Mouse (Mus musculus) forebrain, embryonic 16.5 days (tissue): ENCODE results near the gene Krtap4-6. TPM values are rescaled to one million over a fixed set of nuclear protein-coding genes. Genes with fewer than 3 reads are reported as not detected.
"Not testable (repeated sequence)": the region's sequence is repeated elsewhere in the genome, so short reads cannot be mapped to it uniquely, and the experiment has no call there.

ENCODE experiments used
- ATAC-seq: fragments of 200-750 bp; cut with Nextera tagmentation; 2 replicates; pipeline ENCODE4 v1.8.0; 2017; ENCODE audit warnings: mild to moderate bottlenecking, moderate library complexity
- H3K27ac ChIP-seq: fragments of 300-500 bp; sonication (generic); 2 replicates; pipeline ENCODE4 v1.5.1; 2014; ENCODE audit warnings: low read length, control low read depth
- H3K27me3 ChIP-seq: fragments of 300-500 bp; sonication (generic); replicated peaks from 2 replicates; pipeline ENCODE4 v1.6.1; 2014; ENCODE audit warnings: low read length; ENCODE audit not compliant: control insufficient read depth, insufficient read depth
- H3K36me3 ChIP-seq: fragments of 300-500 bp; sonication (generic); 2 replicates; pipeline ENCODE4 v1.6.1; 2014; ENCODE audit not compliant: control insufficient read depth, insufficient read depth
- H3K4me1 ChIP-seq: fragments of 300-500 bp; sonication (generic); replicated peaks from 2 replicates; pipeline ENCODE4 v1.6.1; 2014; ENCODE audit warnings: low read length; ENCODE audit not compliant: control insufficient read depth, insufficient read depth
- H3K4me2 ChIP-seq: fragments of 300-500 bp; sonication (generic); 2 replicates; pipeline ENCODE4 v1.6.1; 2014; ENCODE audit warnings: mild to moderate bottlenecking, low read length, control low read depth
- H3K4me3 ChIP-seq: fragments of 300-500 bp; sonication (generic); replicated peaks from 2 replicates; pipeline ENCODE4 v1.5.1; 2014; ENCODE audit warnings: mild to moderate bottlenecking, low read length, control low read depth
- H3K9ac ChIP-seq: fragments of 300-500 bp; sonication (generic); replicated peaks from 2 replicates; pipeline ENCODE4 v1.6.1; 2014; ENCODE audit warnings: low read depth, low read length, control low read depth
- H3K9me3 ChIP-seq: fragments of 300-500 bp; sonication (generic); 2 replicates; pipeline ENCODE4 v1.6.1; 2016; ENCODE audit warnings: low read length; ENCODE audit not compliant: control insufficient read depth
- WGBS: fragments of 180-500 bp; shearing (Covaris S2); extraction: QIAGEN DNeasy Blood & Tissue Kit; methylation state at CpG from one replicate; pipeline ENCODE4 v1.1.7; 2014; 5-methylcytosine and 5-hydroxymethylcytosine counted together
- polyA plus RNA-seq: library from polyadenylated mRNA; unstranded; fragments of >200 nt; fragmentation: Nextera tagmentation; extraction: Ambion mirVana; gene quantifications from 2 replicates; pipeline ENCODE4 v1.2.1, GENCODE M21; 2015

The Krtap4-6 gene
- polyA plus RNA-seq: not detected in 2 replicates

- H3K4me3 ChIP-seq: no peak within 1 kb of the TSS
Measured at GRCm38 (mm10) chr11:99665860-99666259, at the start of gene Krtap4-6. Krtap4-6 (minus strand) TSS chr11:99665960.

DNA sequence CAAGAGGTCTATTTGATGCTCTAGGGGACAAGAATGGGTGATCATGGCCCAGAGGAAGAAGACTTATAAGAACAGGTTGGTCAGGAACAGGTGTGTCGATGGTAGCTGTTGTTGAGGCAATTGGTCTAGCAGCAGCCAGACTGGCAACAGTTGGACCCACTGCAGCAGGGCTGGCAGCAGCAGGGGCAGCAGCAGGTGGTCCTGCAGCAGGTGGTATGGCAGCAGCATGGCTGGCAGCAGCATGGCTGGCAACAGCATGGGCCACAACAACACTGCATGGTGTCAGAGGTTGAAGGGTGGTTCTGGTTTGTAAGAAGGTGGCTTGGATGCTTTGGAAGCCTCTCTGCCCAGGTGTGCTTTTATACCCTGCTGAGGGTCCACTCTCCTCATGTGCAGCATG is 24.7 kb upstream of the Krtap4-6 start, which contains the start of gene Gm14190:
TSS of gene Gm14190 (minus strand) at position 278 of the 400 bp plus-strand sequence.
- Histone ChIP-seq H3K9me3 (no peaks in the 10 kb centered on the region), H3K4me2 (no peak within 1 kb of the TSS), H3K4me3 (no peak within 1 kb of the TSS), H3K27ac (no peak within 1 kb of the TSS), H3K27me3 (no peaks in the 10 kb centered on the region), H3K36me3 (no peaks in the 10 kb centered on the region), H3K9ac (no peak within 1 kb of the TSS), H3K4me1 (no peaks in the 10 kb centered on the region)
- ATAC-seq: no peak
- WGBS: 84% methylated on average over 1 of the region's 1 CpGs

More at GRCm38 (mm10) chr11:99665860-99666259, at the start of gene Krtap4-6:
- Histone ChIP-seq H3K9ac (no peak within 1 kb of the TSS), H3K4me2 (no peak within 1 kb of the TSS), H3K4me1 (no peaks in the 10 kb centered on the region), H3K27me3 (no peaks in the 10 kb centered on the region), H3K36me3 (no peaks in the 10 kb centered on the region), H3K27ac (no peak within 1 kb of the TSS), H3K9me3 (no peaks in the 10 kb centered on the region)
- ATAC-seq: no peak

GRCm38 (mm10) chr11:99685235-99685634 is 19.5 kb upstream of the Krtap4-6 start:
- not testable (repeated sequence) for H3K36me3 ChIP-seq, H3K4me2 ChIP-seq, H3K9me3 ChIP-seq, H3K27me3 ChIP-seq, H3K9ac ChIP-seq, H3K27ac ChIP-seq, H3K4me3 ChIP-seq, ATAC-seq, H3K4me1 ChIP-seq
- 82% methylated on average over 1 of the region's 1 CpGs for WGBS

- Histone ChIP-seq H3K9me3 (no peaks in the 10 kb centered on the region), H3K4me1 (no peaks in the 10 kb centered on the region), H3K27me3 (no peaks in the 10 kb centered on the region), H3K4me2 (no peak overlapping the region), H3K27ac (no peak overlapping the region), H3K36me3 (no peaks in the 10 kb centered on the region), H3K9ac (no peak overlapping the region), H3K4me3 (no peak overlapping the region)
- no peak for ATAC-seq
- WGBS: 91% methylated on average over 2 of the region's 2 CpGs
Measured at GRCm38 (mm10) chr11:99683481-99683880, 17.7 kb upstream of the Krtap4-6 start.

DNA sequence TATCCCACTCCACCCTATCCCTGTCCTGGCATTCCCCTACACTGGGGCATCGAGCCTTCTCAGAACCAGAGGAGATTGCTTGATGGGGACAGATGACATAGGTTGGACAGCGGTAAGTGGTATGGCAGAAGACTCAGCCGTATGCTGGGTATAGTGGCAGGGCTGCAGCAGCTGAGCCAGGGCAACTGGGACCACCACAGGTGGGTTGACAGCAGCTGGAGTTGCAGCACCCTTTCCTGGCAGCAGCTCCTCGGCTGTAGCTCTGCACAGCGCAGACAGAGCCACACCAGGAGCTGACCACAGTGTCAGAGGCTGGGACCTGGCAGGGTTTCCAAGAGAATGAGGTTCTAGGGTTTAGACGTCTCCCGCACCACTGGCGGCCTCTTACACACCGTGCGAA is 3.0 kb downstream of the Krtap4-6 start:
- ATAC-seq: no peak
- WGBS: 85% methylated on average over 10 of the region's 10 CpGs
- Histone ChIP-seq H3K27me3 (no peaks in the 10 kb centered on the region), H3K4me2 (no peak overlapping the region), H3K4me3 (no peak overlapping the region), H3K9me3 (no peaks in the 10 kb centered on the region), H3K9ac (no peak overlapping the region), H3K27ac (no peak overlapping the region), H3K4me1 (no peaks in the 10 kb centered on the region), H3K36me3 (no peaks in the 10 kb centered on the region)

- H3K9me3 ChIP-seq: no peaks in the 10 kb centered on the region
- H3K36me3 ChIP-seq: no peaks in the 10 kb centered on the region
- no peak overlapping the region for H3K9ac ChIP-seq
- no peaks in the 10 kb centered on the region for H3K4me1 ChIP-seq
- H3K4me2 ChIP-seq: no peak overlapping the region
- no peak overlapping the region for H3K27ac ChIP-seq
- no peak overlapping the region for H3K4me3 ChIP-seq
- WGBS: 86% methylated on average over 4 of the region's 4 CpGs
- no peaks in the 10 kb centered on the region for H3K27me3 ChIP-seq
- ATAC-seq: no peak
Measured at GRCm38 (mm10) chr11:99659256-99659655, 6.5 kb downstream of the Krtap4-6 start.

- H3K9me3 ChIP-seq, H3K27ac ChIP-seq, H3K36me3 ChIP-seq, ATAC-seq, H3K4me2 ChIP-seq, H3K9ac ChIP-seq, H3K4me3 ChIP-seq, H3K27me3 ChIP-seq, H3K4me1 ChIP-seq: not testable (repeated sequence)
- 74% methylated on average over 10 of the region's 10 CpGs for WGBS
Measured at GRCm38 (mm10) chr11:99658467-99659010, 7.2 kb downstream of the Krtap4-6 start, which contains the start of gene Gm11563. Gm11563 (minus strand) TSS chr11:99658960.

- Histone ChIP-seq H3K9ac (no peak overlapping the region), H3K36me3 (no peaks in the 10 kb centered on the region), H3K9me3 (no peaks in the 10 kb centered on the region), H3K4me3 (no peak overlapping the region), H3K4me2 (no peak overlapping the region), H3K27ac (no peak overlapping the region), H3K4me1 (no peaks in the 10 kb centered on the region), H3K27me3 (no peaks in the 10 kb centered on the region)
- no peak for ATAC-seq
- 45% methylated on average over 5 of the region's 5 CpGs for WGBS
Measured at GRCm38 (mm10) chr11:99657051-99657450, 8.7 kb downstream of the Krtap4-6 start.

DNA sequence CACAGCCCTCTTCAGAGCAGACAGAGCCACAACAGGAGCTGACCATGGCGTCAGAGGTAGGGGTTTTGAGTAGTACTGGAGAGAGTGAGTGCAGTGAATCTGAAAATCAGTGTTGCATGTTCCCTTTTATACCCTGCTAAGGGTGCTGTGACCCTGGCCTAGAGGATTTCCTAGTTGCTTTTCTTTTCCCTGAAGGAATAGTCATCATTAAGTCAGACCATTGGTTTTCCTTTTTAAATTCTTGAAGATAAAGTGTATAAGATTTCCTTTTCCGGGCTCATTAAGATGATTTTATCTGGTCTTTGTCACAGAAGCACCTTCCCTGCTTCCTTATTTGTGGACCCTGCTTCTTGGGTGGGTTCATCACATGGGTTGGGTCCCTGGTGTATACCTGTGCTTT is 15.6 kb downstream of the Krtap4-6 start, which contains the start of gene Gm11555:
TSS of gene Gm11555 (minus strand) at position 101 of the 400 bp plus-strand sequence.
- Histone ChIP-seq H3K27me3 (no peaks in the 10 kb centered on the region), H3K9me3 (no peaks in the 10 kb centered on the region), H3K4me2 (no peak within 1 kb of the TSS), H3K4me1 (no peaks in the 10 kb centered on the region), H3K4me3 (no peak within 1 kb of the TSS), H3K27ac (no peak within 1 kb of the TSS), H3K36me3 (no peaks in the 10 kb centered on the region), H3K9ac (no peak within 1 kb of the TSS)
- ATAC-seq: no peak
- WGBS: 83% methylated on average over 2 of the region's 2 CpGs

DNA sequence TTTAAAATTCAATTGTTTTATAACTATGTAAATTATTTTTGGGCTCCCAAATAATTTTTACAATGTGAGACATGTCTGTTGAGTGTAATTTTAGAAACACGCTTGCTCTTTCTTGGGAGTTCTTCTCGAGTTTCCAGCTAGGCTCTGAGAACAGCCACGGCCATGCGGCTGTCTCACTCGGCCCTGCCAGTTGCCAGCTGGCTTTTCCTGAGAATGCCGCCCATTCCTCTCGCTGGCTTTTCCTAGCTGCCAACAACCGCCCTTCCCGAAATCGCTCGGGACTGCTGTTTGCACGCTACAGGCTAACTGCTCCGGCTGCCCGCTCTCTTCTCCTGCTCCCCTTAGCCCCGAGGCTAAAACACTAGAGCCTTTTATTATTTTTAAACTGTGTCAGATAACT is 19.3 kb downstream of the Krtap4-6 start:
- Histone ChIP-seq H3K9ac (no peak overlapping the region), H3K27ac (no peak overlapping the region), H3K4me2 (no peak overlapping the region), H3K4me3 (no peak overlapping the region), H3K9me3 (no peaks in the 10 kb centered on the region), H3K36me3 (no peaks in the 10 kb centered on the region), H3K27me3 (no peaks in the 10 kb centered on the region), H3K4me1 (no peaks in the 10 kb centered on the region)
- ATAC-seq: no peak
- 82% methylated on average over 15 of the region's 15 CpGs for WGBS
